Mouse (Mus musculus): ENCODE results near the gene Gltp.

DNA sequence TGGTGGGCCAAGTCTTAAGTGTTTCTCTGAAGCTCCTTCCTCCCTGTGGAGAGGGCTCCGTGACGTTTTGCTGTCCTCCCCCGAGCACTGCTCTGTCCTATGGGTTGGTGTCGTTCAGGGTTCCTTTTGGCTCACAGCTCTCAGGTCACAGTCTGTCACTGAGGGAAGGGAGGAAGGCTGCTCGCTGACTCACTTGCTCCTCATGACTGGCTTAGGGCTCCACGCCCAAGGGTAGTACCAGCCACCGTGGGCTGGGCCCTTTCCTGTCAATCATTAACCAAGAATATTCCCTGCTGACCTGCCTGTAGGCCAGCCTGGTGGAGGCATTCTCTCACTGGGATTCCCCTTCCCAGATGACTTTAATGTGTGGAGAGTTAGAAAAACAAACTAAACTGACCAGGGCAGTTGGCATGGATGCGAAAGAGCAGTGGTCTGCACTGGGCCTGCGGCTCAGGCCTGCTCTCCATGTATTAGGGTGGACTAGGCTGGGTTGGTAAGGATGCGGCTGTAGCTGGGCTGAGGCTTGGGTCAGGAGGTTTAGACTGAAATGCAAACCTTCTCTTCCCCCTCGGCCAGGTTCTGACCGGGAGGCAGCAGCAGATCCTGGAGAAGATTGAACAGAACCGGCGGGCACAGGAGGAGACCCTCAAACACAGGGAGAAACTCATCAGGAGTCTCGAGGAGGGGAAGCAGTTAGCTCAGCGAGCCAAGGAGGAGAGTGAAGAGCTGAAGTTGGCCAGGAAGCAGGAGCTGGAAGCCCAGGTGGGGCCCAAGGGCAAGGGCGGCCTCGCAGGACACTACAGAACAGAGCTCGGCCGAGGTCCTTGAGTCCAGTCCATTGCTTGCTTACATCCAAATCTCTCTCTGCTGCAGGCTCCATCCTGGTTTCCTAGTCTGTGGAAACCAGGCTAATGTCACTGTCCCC, 28.5 kb upstream of the Gltp start:
- TF ChIP-seq GATA1 (IDR thresholded peaks at IDR 0.05; ENCODE audit: borderline replicate concordance, low read length): no peak
- no peak for TF ChIP-seq FLI1 (IDR thresholded peaks at IDR 0.05; ENCODE audit: low read length)

Data from megakaryocyte, embryonic 14.5 days (primary cell).